Mouse (Mus musculus) erythroid progenitor cell, adult 5-6 weeks (primary cell): ENCODE data around the gene Diexf. TPM values are rescaled to one million over a fixed set of nuclear protein-coding genes. Genes with fewer than 3 reads are reported as not detected.

Experiments used
- ATAC-seq: replicated peaks from 2 replicates; pipeline ENCODE4 v1.8.0; 2016; ENCODE audit warnings: moderate number of reproducible peaks, mild to moderate bottlenecking, moderate TSS enrichment, inconsistent platforms; ENCODE audit not compliant: poor library complexity, low FRiP score, severe bottlenecking
- total RNA-seq, 2 experiments: library from RNA; stranded (forward) in 1 of 2; stranded (reverse) in 1 of 2; fragments of 150-400 nt in 1 of 2; fragments of 186-747, 209-891 nt in 1 of 2; gene quantifications; 2 replicates each; pipeline versions ENCODE4 v1.2.3 to v1.2.4; 2015 to 2017; ENCODE audit warnings: low replicate concordance in 2 of 2

Diexf gene
- total RNA-seq, 2 experiments from 2014 or later = 1.4 to 3.4 TPM

DNA sequence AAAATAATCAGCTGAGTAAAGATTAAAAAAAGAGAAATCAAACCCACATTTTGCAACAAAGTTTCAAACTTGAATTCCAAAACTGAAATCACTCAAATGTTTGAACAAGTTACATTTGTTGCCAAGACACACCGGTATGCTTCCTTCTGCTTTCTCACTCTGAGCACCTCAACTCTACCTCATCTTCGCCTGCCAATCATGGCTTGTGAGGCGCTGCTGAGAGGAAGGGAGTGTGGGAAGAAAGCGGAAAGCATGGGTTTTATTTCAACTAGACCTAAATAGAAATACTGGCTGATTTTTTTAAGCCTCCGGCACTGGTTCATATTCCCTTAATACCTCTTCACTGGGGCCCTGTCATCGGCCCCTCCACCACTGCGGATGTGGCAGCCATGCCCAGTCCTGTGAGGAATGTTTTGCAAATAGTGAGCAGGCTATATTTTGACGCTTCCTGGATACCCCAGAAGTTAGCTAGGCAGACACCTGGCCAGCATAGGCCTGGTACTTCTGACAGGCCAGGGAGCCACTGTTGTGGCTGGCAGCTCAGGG is 12.5 kb upstream of the Diexf start:
- no peak for ATAC-seq

DNA sequence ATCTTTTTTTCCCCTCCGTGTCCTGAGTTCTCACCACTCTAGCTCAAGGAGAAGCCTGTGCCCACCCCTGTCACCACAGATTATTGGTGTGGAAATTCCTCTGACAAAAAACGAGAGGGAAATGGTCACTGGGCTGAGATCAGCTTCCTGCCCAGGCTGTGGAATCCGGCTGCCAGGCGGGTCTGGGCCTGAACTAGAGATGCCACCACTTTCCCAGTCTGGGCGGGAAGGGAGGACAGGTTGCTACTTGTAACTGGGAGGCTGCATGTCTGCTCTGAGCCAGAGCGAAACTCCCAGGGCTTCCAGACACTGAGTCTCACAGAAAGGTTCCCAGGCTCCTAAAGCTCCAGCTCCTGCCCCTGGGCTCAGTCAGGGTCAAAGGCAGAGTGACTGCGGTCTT is 11.0 kb upstream of the Diexf start:
- ATAC-seq = no peak

DNA sequence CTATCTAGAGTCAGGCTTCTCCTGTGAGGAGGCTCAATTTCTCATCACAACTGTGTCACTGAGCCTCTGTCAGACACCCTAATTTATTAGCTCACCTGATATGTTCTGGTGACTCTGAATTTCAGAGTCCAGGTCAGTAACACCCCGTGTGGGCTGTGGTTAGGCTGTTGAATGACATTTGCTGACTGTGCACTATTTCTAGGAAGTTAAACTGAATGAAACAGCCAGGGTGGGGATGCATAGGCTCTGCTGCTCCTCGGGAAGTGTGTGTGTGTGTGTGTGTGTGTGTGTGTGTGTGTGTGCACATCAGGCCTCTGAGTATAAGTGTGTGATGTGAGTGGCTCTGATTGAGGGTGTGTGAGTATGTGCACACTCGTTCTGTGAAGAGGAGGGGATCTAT is 8.6 kb upstream of the Diexf start:
- no peak for ATAC-seq

DNA sequence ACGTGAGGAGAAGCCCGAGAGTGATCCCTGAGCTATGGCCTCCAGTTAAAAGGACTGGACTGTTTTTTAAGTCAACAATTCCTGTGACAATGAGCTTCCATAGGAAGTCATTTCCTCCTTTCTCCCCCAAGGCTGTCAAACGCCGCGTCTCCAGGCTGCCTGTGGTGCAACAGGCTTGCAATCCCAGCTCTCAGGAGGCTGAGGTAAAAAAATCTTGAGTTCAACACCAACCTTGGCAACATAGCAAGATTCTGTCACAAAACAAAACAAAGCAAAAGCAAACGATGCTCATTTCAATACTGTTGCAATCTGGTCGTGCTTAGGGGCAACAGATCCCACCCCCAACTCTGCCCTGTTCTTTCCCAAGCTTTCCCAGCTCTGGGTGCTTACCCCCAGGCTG is 8.0 kb upstream of the Diexf start:
- ATAC-seq = no peak

DNA sequence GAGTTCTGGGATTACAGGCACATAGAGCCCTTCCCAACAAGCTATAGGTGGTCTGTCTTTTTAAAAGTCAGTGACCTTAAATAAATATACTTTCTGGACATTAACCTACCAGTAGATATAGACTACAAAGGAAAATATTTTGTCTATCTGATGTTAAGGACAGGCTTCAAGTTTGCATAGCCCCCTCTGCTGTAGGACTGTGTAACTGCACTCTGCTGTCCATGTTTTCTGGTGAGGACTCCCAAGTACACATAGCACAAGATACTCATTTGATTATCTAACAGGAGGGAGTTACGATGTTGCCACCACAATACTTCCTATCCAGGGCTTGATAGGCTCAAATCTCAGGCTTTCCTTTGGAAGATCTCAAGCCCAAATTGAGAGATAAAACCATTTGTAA is 3.7 kb upstream of the Diexf start:
- no peak for ATAC-seq

DNA sequence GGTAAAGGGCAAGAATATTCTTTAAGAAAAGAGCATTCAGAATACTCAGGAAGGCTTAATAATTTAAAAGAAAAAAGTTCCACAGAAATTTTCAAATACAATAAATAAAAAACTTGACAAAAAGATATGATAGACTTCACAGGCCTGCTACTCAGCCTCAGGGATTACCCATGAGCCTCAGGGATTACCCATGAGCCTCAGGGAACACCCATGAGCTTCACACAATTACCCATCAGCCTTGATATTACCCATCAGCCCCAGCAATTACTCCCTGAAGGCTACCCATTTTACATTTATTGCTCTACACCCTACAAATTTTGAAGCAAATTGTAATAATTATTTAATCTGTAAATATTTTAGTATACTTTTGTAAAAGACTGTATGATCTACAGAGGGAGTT is 2.3 kb upstream of the Diexf start:
- no peak for ATAC-seq

DNA sequence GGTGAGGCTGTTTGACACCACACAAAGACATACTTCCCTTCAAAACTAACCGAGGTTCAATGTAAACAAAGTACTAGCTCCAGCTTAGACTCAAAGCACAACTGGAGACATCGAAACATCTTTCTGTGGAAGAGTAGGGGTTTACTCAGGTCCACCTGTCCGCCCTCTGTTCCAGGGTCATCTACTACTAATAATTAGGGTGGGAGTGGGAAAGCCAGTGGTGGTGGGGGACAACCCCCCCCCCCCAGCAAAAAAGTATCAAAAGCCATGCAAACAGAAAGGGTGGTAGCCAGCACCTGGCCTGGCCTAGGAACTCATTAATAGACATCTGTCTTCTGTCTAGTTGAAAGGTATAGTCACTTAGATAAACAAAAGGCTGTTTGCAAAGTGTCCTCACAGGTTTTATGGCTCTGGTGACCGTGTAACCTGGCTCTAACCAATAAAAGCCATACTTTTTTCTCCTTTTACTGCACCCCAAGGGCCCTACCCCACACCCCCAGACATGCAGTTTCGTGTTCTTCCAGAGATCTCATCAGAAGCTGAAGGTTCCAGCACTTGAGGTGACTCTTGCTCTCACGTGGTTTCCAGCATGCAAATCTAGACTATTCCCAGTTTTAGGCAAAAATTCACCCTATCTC is 1.4 kb upstream of the Diexf start:
- ATAC-seq = no peak

DNA sequence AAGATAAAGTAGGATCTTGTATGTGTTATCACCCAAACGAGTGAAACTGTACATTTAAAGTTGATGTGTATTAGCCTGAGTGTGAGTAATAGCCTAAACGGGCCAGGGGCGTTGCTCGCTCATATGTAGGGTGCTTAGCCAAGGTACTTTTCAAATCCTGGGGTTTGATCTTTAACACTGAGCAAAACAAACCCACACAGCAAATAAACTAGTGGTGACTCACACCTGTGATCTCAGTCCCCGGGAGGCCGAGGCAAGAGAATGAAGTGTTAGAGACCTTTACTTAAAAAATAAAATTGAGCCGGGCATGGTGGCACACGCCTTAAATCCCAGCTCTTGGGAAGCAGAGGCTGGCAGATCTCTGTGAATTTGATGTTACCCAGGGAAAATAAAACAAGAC is 767 bp upstream of the Diexf start:
- no peak for ATAC-seq

DNA sequence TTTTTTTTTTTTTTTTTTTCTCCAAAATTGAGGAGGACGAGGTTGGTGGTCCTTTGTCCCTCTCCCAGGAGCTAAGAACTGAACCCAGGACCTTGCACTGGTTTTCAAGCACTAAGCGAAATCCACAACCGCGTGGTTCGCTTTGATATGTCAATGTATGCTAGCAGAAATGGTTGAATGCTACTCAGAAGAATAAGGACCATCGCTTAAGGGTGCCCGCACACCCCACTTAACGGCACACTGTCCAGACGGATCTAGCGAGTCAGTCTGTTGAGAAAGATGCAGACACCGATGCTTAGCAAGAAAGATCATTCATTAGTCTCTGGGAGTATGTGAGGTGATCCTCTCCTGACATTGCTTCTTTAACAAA is 369 bp upstream of the Diexf start:
- peak; percentile 10 for ATAC-seq

DNA sequence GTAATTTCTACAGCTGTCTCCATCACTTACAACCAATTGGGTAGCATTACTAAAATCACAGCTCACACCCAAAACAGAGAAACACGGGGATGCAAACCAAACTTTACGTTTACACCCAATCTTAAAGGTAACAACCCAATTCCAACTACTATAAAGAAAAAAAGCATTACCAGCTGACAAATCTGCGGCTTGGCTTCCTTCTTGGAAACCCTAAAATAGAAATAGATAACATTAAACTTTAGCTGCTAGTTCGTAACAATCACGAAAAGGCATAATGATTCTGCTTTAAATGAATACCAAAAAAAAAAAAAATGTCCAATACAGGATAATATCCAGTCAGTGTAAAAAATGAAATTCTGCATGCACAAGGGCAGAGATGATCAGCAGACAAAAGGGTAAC is 751 bp downstream of the Diexf start:
- ATAC-seq = no peak

DNA sequence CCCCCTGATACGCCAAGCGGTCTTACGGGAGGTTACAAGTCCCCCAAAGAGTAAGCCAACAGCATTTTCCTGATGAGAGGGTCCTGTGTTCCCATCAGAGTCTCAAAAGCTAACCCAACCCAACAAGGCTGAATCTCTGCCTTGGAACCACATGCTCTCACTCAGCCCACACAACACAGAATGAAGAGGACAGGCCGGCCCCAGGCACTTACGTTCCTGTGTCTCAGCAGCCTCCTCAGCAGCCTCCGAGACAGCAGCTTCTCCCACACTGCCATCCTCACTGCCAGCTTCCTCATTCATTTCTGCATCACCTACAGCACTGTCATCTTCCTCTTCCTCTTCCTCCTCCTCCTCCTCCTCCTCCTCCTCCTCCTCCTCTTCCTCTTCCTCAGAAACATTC is 2.0 kb downstream of the Diexf start:
- ATAC-seq = no peak

DNA sequence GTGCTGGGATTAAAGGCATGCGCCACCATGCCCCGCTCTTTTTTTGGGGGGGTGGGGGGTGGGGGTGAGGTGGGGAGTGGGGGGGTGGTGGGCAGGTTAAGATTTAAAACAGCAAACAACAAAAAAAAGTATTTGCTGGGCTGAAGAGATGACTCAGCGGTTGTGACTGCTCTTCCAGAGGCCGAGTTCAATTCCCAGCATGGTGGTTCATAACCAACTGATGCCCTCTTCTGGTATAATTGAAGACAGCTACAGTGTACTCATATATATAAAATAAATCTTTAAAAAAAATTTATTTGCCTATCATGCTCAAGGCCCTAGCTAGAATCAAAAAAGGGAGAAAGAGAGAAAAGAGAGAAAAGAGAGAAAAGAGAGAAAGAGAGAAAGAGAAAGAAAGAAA is 4.2 kb downstream of the Diexf start:
- no peak for ATAC-seq

DNA sequence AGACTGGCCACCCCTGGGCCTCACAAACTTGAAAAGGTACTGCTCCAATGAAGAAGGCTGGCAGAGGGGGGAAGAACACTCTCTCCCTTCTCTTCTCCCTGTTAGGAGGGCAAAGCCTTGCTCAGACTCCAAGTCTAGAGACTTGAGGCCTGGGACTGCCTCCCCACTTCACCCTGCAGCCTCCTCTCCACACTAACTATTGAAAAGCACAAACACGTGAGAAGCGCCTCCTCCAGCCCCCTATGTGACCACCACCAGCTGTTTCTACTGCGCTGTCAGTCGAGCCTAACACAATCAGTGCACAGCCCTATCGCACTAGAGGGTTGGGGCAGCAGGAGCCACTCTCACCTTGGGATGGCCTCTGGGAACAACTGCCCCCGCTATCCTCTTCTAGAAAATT is 6.8 kb downstream of the Diexf start:
- no peak for ATAC-seq

DNA sequence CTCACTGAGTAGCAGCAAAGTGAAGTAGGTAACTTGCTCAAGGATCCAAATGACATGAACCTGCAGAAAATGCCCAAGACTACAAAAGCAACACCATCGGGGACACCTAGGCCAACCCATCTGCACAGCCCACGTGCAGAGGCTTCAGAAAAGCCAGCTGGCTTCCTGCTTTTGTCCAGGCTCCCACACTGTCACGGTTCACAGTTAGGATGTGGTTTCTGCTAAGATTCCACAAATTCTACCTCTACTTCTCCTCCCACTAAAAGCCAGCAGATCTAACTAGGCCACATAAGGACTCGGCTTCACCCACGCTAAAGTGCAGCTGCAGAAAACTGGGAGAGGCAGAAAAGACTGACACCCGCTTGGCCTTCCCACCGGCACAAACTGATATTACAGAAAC is 7.3 kb downstream of the Diexf start:
- no peak for ATAC-seq

DNA sequence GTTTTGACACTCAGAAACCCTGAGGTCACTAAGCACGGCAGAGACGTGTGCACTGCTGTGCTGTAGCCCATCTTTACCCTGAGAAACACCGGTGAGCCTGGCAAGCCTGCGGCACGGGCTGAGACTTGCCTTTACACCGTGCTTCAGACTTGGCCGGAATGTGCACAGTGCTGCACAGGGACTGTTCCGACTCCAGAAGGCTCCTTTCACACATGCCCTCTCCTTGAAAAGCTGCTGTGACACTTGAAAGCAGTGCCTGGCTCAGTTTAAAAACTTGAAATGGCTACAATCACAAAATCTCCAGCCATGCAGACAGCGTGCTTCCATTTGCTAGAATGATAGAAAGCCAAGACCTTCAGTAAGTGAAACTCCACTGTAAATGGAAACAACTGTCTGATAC is 18.0 kb downstream of the Diexf start:
- no peak for ATAC-seq

DNA sequence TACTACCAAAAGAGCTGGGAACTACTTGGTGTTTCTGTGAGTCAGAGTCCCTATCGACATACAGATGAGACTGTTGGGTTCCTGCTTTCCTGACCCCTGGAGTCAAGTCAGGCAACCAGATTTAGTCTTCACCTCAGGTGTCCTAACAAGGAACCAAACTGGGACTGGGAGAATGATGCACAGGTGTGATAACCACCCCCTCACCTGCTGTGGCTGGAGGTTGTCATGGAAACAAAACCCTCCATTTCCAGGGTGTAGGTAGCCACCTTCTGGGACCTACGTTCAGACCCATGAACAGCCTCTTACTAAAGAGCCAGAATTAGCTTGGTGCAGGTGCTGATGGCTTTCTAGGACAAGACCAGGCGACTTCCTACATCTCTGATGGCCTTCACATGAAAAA is 27.1 kb downstream of the Diexf start:
- no peak for ATAC-seq

DNA sequence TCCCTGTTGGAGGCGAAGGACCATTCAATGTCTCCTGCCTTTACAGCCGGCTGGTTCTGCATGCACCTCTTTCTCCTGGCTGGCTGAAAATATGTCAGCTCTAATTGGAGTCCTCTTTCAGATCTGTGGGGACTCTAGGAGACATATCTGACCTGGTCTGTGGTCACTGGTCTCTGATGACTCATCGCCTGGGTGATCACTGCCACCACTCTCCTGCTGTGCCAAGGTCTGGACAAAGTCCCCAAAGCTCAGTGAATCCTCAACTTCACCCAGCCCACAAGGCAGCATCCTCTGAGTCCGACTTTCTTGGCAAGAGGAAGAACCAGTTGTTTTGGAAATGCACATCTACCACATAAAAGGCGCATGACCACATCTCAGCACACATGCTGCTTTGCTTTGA is 27.5 kb downstream of the Diexf start:
- ATAC-seq = no peak

DNA sequence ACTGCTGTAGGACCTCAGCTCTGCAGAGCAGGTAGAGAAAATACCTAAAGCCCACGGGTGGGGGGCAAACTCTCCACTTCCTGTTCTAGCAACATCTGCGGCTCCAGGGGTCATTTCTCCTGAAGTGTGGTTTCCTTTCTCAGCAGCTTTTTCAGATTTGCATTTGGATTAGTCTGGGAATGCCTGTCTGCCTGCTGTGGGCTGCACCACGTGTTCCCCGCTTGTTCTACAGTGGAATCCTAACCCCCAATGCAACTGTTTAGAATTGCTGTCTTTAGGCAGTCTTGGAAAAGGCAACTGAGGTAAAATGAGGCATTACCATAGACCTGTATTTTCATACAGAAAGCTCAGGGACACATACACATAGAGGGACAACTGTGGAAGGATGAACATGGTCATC is 28.0 kb downstream of the Diexf start:
- no peak for ATAC-seq

DNA sequence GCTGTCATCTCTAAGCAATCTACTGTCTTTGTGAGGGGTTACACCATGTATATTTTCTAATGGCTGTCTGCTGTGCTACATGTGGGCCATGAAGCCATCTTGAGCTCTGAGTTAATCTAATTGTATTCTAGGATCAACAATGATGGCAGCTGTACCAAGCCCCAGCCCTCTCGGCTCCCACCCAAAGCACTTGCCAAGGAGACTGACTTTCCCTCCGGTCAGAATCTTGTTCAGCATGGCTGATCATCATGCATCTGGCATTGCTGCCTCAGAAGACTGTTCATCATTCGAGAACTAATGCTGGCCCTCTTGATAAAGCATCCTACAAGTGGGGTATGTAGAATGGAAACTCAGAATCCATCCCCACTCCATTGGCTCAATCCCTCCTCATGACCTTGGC is 31.1 kb downstream of the Diexf start:
- no peak for ATAC-seq

DNA sequence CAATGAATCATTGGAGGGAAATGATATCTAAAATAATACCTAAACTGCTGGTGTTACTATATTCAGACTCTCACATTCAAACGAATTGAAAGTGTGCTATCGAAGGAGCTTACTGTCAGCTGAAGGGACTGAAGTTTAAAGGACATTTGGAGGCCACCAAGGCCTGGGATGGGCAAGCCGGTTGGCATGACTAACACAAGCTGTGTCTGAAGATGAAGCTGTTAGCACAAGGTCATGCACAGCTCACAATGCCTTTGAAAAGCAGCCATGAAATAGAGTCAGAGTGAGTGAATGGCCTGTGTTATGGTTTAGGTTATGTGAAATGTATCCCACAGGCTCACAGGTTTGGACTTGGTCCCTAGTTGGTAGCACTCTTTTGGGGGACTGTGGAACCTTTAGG is 36.5 kb downstream of the Diexf start:
- no peak for ATAC-seq

DNA sequence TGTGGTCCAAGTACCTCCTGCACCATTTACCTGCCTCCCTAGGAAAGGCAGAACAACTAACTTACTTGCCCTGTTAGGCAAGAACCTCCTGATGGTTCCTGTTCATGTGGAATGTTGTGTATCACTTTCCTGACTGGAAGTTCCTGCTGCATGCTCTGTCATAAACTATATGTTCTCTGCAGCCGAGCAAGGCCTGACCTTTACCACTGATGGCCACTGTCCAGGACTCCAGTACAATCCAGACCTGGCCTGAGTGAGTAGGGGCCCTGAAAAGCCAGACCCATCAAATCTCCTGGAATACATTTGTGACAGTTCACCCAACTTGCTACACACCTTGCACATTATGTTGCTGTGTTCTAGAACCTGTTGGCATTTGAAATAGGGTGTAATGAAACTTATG is 37.3 kb downstream of the Diexf start:
- ATAC-seq = no peak

DNA sequence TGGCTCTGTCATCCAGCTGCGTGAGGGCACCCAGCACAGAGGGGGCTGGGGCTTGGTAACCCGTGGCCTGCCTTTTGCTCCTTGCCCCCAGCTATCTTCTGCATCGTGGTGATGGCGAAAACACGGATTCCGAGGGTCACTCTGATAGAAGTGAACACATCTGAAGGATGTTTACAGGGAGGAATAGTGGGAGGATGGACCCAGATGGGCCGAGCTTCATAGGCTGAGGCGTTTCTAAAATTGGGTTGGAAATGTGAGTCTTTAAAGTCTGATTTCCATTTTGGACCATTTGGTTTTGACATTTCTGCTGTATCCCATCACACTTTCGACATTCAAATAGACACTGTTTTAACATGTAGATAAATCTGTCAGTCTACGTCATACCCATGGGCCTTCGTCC is 39.2 kb downstream of the Diexf start:
- no peak for ATAC-seq
